Mouse (Mus musculus) adrenal gland, postnatal 10 days (tissue): ENCODE measurements around the gene Ccpg1. TPM values are rescaled to one million over a fixed set of nuclear protein-coding genes. Genes with fewer than 3 reads are reported as not detected.
A peak's percentile ranks its signal among the peaks of the same experiment; 100 is the strongest.

Source experiments
- DNase-seq: peaks from one replicate; pipeline ENCODE4 v3.0.0; 2021; ENCODE audit warnings: mixed read lengths
- long read RNA-seq, 2 experiments: library from polyadenylated mRNA; stranded (forward); transcript quantifications; one replicate each; pipeline ENCODE4 v2.0.0; 2021
- total RNA-seq, 2 experiments: library from RNA; stranded (reverse); gene quantifications; 2 replicates each; pipeline ENCODE4 v1.2.3; 2021

The Ccpg1 gene
- total RNA-seq = 10 to 100 TPM; 71.0 to 73.8 TPM
- long read RNA-seq, experiment 1, transcript Ccpg1-208 (8 exons, 2,939 nt) = major isoform, 63 of 114 reads
- long read RNA-seq, experiment 1, transcript Ccpg1-201 (9 exons, 3,151 nt) = minor isoform, 7 of 114 reads
- long read RNA-seq, experiment 1, transcript Ccpg1-206 (10 exons, 2,839 nt) = minor isoform, 6 of 114 reads
- long read RNA-seq, experiment 1, transcript Ccpg1-202 (9 exons, 2,969 nt) = minor isoform, 18 of 114 reads
- long read RNA-seq, experiment 1, partial matches to known transcripts = 7 of 114 reads
- long read RNA-seq, experiment 1, other reads (novel, unspliced or antisense) = 12 of 114 reads
- long read RNA-seq, experiment 2, transcript Ccpg1-202 (9 exons, 2,969 nt) = minor isoform, 6 of 56 reads
- long read RNA-seq, experiment 2, transcript Ccpg1-208 (8 exons, 2,939 nt) = major isoform, 29 of 56 reads
- long read RNA-seq, experiment 2, transcript Ccpg1-201 (9 exons, 3,151 nt) = minor isoform, 6 of 56 reads
- long read RNA-seq, experiment 2, partial matches to known transcripts = 4 of 56 reads
- long read RNA-seq, experiment 2, other reads (novel, unspliced or antisense) = 7 of 56 reads

DNA sequence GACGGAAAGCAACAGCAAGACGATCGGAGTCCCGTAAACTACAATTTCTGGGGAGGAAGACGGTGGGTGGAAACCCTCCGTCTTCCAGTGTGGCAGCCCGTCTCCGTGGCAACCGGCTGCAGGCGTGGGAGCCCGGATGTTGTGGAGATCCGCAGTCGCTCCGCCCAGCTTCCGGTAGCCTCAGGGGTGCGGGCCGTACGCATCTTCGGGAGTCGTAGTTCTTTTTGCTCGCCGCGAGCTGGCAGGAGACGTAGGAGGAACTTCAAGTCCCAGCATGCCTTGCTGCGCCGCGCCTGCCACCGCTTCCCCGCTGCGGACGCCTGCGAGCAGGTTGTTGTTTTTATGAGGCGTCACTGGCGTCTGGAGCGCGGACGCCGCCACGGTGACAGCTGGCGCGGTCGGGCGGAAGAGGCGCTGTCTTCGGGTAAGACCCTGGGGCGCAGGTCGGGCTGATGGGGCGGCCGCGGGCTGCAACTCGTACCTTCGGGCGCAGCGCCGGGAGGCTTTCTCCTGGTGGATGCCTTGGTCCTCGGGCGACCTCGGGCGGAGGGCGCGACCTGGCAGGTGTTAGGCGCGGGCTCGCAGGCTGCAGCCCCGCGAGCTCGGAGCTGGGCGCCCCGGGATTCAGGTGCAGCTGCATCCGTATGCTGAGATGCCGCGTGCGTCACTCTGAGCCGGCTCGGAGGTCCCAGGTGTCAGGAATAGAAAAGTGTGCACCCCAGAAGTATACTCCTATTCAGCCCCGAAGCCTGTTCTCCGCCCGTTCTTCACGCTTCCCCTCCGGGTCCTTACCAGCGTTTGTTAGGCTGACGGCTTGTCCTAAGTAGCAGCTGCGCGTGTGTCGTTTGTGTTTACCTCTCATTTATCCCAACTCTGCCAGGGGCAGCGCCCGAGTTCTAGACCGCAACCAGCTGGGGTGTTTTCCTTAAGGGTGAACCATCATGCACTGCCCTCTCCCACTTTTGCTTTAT, at the start of gene Ccpg1, which contains the start of gene Ccpg1os:
Gene Ccpg1 (plus strand): TSS at position 180 of the 971 bp plus-strand sequence.
Gene Ccpg1os (minus strand): TSS at position 133 of the 971 bp plus-strand sequence.
- peak; percentile 95 for DNase-seq

DNA sequence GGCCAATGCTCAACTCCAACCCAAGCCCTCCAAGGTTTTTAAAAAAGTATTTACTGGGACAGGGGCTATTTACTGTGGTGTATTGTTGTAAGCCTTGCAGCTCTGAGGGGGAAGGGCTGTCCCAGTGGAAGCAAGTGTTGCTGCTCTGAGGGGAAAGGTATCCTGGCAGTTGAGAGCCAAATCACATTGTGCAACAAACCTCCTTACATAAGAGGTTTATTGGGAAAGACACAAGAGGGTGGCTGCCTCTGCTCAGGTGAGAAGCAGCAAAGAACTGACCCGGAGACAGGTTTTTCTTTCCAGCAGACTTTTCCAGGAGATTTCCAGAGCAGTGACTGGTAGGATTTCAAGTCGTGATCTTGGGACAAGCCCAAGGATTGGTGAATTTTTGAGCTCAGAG, 48.9 kb upstream of the Ccpg1 start:
- peak; percentile 18 for DNase-seq

DNA sequence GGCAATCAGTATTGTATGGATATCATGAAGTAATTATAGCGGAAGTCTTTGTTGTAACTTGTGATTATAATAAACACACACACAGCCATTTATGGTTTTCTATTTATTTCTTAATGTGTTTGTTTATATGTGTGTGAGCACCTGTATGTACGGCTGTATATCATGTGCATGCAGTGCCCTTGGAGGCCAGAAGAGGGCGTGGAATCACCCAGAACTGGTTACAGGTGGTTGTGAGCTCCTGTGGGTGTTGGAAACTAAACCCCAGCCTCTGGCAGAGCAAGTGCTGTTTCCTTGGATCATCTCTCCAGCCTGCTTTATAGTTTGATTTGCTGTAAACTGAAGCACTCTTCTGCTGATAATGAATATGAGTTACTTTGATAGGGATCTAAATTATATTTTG, 41.8 kb upstream of the Ccpg1 start:
- DNase-seq = no peak

DNA sequence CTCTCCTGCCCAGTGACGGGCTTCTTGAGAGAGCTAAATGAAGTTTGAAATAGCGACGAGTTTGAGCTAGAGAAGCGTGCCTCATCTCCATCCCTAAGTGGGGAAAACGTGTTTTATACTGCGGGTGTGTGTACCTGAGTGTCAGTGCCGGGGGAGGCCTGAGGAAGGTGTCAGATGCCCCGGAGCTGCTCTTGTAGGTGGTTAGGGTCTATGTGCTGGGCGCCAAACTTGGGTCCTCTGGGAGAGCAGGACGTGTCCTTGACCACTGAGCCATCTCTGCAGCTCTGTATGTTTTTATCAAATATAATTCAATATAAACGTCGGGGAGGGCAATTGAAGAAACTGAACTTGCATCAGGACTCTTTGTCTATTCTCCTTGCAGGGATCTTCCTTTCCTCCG, 40.9 kb upstream of the Ccpg1 start:
- no peak for DNase-seq

DNA sequence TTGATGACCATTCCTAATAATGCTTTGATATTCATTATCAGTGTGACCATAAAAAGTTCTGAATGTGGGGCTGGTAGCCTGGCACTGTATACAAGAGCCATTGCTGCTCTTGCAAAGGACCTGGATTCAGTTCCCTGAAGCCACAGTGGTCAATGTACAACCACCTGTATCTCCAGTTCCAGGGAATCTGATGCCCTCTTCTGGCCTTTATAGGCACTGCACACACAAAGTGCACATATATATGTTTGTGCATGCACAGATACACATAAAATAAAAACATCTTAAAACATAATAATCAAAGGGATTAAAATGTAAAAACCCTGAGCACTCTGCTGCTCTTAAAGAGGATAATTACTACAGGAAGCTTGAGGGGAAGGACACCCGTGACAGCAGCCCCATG, 38.2 kb upstream of the Ccpg1 start:
- no peak for DNase-seq

DNA sequence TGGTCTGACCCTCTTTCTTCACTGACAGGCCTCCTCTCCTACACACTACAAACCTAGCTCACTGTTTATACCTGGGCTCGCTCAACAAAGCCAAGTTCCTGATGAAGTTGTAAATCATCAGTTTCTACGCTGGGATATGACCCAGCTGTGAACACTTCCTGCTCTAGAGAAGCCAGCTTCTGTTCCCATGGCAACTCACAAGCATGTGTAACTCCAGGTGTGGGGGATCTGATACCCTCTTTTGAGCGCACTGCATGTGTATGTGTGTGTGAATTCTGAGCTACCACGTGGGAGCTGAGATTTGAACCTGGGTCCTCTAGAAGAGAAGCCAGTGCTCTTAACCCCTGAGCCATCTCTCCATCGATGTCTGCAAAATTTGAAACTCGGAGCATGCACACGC, 35.7 kb upstream of the Ccpg1 start:
- no peak for DNase-seq

DNA sequence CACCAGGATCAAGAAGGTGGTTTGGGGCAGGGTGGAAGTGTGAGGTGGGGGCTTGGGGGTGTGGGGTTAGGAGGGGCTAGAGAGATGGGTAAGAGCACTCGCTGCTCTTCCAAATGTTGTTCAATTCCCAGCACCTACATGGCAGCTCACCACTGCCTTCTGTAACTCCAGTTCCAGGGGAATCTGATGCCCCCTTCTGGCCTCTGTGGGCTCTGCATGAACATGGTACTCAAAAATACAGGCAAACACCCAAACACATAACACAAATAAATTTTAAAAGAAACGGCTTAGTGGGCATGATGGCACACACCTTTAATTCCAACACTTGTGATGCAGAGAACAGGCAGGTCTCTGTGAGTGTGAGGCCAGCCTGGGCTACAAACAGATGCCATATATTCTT, 30.5 kb upstream of the Ccpg1 start:
- peak; percentile 52 for DNase-seq

DNA sequence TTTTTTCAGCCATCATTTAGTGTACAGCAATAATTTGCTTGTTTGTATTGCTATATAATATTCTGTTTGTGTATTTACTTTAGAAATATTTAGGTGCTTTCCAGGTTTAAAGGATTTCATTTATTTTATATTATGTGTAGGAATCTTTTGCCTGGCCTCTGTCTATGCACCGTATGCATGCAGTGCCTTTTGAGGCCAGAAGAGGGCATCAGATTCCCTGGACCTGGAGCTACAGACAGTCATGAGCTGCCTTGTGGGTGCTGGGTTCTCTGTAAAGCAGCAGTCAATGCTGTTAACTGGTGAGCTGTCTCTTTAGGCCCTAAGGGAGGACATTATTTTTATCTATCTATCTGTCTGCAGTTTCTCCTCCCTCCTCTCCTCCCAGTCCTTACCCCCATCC, 29.7 kb upstream of the Ccpg1 start:
- peak; percentile 58 for DNase-seq

DNA sequence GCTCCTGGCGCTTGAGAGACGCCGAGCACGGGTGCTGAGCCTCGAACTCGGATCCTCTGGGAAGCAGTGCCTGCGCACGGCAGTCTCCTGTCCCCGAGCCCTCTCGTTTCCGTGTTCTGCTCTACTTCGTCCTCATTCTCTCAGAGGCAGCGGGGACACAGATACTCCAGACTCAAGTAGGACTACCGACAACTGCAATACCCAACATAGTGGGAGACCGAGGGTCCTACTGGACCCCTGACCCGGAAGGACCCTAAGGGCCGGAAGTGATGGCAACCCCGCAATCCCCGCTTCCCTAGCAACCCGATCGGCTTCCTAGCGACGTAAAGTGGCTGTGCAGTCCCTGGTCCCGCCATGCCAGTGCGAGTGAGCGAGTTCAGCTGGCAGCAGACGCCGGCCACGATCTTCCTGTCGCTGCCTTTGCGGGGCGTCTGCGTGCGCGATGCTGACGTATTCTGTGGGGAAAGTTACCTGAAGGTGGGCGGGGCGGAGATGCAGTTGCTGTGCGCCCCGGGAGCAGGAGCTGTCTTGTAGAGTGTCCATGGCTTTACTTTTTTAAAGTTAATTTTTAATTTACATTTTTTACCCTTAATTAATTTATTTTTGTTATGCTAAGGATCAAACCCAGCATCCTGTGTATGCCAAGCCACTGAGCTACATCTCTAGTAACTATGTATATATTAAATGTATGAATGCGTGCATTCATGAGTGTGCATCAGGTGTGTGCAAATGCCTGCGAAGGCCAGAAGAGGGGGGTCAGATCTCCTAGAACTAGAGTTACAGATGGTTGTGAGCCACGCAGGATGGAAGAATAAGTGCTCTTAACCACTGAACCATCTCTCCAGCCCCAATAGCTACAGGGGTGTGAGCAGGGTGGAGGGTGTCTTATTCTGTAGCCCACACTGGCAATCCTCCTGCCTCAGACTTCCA, 26.4 kb upstream of the Ccpg1 start, which contains the start of the genes Dyx1c1 and Gm44503:
Gene Dyx1c1 (plus strand): TSS at position 265 of the 930 bp plus-strand sequence.
Gene Gm44503 (plus strand): TSS at position 332 of the 930 bp plus-strand sequence.
- DNase-seq = peak; percentile 83

DNA sequence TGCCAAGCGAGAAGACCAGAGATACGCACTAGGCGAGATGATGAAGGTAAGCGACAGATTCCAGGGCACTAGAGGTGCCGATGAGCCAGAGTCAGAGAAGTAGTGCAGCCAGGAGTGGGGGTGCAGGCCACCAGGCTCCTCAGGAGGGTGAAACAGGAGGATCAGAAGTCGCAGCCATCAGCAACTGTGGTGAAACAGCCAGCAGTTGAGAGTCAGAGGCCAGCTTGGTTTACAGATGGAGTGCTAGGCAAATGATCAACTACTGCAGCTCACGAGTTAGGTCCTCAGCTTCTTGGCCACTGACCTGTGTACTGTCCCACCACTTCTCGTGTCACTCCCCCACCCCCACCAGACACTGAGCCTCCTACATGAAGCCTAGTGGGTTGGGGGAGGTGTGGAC, 23.9 kb upstream of the Ccpg1 start:
- no peak for DNase-seq

DNA sequence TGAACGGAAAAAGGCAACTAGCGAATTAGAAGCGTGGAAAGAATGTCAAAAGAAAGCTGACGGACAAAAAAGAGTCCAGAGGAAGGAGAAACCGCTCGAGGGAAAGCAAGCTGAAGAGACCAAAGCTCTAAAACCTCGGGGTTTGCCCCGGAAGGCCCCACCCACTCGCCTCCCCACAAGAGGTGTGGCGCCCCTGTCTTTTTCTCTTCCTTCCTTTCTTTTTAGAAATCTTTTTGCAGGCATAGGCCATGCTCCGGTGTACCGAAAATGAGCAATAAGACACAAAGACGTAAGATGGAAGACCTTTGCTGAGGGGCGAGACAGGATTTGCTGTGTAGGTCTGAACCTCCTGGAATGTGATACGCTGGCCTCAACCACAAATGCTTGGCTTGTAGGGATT, 23.3 kb upstream of the Ccpg1 start:
- DNase-seq = no peak

DNA sequence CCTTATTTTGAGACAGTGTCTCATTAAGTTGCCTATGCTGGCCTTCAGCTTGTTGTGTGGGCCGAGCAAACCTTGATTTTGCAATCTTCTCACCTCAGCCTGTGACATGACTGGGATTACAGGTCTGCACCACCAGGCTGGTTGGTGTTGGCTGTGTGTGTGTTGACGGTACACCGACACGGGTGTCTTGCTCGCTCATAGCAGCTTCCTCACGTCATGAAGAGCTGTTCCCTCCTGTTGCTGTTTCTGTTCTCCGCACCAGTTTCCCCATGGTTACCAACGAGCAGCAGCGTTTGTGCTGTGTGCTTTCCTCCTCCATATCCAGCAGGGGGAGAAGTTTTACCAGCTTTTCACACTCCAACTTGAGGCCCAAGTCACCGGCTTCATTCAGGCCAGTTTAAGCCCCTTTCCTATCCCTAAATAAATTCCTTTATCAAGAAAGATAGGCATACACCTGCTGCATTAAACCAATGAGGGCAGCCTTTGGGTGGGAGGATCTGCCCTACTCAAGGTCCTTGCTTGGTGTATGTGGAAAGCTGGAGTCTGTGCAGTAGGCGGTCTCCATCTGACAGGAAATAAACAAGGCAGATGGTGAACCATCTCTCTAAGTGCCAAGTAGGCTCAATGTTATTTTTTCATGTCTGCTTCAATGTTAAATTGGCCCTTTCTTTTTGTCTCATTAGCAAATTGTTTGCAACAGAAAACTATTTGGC, 16.7 kb upstream of the Ccpg1 start:
- DNase-seq = peak; percentile 54

DNA sequence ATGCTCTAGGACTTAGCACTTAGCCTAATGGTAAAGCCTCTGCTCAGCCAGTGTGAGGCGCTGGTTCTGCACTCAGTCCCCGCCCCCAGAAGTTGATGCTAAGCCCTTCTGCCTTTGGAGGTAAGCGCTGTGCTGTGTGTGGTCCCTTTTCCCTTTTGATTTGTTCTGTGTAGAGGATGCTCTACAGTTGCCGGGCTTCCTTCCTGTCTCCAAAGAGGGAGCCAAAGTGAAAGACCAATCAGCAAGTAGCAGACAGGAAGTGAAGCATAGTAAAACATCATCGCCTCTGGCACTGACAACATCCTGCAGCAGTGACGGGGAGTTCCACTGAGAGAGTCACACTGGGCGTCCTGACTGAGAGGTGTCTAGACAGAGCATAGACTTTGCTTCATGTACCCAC, 15.4 kb upstream of the Ccpg1 start:
- DNase-seq = no peak

DNA sequence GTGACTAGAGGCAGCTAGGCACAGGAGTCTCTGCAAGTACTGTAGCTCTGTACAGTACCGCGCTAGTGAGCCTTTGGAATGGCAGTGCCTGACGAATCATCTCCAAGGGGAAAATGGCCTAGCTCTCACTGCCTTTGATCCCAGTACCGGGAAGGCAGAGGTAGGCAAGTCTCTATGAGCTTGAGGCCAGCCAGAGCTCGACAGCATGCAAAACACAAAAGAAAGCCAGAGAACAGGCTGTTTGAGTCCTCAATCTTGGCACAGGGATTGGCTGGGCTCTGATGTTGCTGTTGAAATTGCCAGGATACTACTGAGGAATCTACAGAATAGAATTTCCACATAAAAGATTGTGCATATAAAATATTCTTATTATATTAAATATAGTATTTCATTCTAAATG, 12.8 kb upstream of the Ccpg1 start:
- DNase-seq = no peak

DNA sequence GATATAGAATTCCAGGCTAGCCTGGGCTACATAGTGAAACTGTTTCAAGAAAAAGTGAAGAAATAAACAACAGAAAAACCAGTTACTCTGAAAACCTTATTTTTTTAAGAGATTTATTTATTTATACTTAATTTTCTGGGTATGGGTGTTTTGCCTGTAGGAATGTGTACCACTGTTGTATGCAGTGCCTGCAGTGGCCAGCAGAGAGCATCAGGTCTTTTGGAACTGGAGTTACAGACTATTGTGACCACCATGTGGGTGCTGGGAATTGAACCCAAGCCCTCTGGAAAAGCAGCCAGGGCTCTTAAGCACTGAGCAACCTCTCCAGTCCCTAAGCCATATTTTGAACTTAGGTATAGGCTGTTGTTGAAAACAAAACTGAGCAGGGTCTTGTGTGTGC, 12.2 kb upstream of the Ccpg1 start:
- DNase-seq = no peak

DNA sequence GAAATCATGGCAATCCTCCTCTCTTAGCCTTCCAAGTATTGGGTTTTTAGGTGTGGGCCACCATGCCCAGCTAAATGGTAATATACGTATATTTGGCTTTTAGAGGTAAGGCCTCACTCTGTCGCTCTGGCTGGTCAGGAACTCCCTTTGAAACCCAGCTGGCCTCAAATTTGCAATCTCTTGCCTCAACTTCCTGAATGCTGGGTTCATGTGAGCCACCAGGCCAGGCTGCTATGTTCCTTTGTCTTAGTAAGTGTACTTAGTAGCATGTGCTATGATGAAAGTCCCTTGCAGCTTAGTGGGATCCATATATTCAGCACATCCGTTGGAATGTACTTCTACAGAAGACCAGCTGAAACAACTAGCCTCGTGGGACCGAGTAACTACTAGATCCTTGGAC, 10.5 kb upstream of the Ccpg1 start:
- DNase-seq = no peak

DNA sequence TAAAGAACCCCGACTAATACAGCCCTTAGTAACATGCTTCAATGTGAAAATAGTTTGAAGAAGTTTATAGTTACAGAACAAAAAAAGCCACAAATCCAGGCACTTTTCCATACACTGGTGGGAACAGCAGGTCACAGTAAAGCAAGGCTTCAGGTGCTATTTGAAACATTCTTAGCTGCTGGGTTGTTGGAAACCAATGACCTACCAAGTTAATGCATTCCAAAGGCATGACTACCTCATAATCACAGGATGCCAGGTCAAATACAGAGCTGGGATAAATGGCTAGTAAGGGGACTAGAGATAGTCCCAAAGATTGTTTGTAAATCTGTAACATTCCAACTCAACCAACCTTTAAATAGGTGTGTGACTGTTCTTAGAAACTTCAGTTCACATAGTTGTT, 10.0 kb upstream of the Ccpg1 start:
- no peak for DNase-seq

DNA sequence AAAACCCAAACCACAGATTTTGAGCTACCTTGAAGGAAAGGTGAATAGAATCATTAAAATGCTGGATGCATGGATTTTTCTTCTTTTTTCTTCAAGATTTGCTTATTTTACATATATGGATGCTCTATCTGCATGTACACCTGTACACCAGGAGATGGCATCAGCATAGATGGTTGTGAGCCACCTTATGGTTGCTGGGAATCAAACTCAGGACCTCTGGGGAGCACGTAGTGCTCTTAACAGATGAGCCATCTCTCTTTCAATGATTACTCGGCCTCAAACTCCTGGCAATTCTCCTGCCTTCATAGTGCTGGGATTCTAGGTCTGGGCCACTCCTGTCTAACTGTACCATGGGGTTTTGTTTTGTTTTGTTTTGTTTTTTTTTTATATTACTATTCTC, 2.2 kb upstream of the Ccpg1 start:
- no peak for DNase-seq

DNA sequence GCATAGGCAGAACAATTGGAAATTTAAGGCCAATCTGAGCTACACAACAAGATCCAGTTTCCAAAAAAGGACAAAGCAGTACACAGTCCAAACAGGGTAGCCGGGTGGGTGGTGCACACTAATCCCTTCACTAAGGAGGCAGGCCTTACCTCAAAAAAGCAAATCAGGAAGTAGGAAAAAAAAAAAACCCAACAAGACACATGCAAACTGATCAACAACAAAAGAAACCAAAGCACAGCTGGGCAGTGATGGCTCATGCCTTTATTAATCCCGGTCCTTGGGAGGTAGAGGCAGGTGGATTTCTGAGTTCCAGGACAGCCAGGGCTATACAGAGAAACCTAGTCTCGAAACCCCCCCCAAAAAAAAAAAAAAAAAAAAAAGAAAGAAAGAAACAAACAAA, 2.5 kb downstream of the Ccpg1 start:
- no peak for DNase-seq

DNA sequence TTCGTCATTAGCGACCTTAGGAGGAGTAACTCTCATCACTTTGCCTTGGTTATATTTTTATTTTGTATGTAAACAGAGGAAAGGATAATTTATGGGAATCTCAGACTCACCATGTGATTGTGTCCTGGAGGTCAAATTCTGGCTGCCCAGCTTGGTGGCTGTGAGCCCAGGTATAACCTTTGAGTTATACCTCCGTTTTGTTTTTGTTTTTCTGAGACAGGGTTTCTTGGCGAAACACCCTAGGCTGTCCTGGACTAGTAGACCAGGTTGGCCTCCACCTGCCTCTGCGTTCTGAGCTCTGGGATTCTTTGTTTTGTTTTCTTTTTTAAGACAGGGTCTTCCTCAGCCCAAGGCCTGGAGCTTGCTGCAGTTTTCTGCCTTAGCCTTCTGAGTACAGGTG, 3.5 kb downstream of the Ccpg1 start:
- DNase-seq = no peak

DNA sequence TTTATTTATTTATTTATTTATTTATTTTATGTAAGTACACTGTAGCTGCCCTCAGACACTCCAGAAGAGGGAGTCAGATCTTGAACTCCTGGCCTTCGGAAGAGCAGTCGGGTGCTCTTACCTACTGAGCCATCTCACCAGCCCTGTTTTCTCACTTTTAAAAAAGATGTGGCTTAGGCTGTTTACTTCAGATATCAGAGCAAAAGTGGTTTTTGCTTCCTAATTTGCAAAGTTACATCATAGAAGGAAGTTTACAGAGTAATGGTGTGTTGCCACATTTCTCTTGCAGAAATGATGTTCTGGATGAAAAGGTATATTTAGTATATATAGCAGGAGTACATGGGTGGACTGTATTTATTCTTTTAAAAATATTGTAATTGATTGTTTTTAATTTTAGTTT, 6.2 kb downstream of the Ccpg1 start:
- DNase-seq = no peak
